Mouse (Mus musculus) cortical plate, adult 2 months (tissue): ENCODE data around the gene Ptprt.

Experiments used
- CTCF ChIP-seq: fragments of 200-500 bp; IDR thresholded peaks from 2 replicates; pipeline ENCODE4 v1.5.1; 2011; ENCODE audit warnings: mild to moderate bottlenecking, control low read depth, low read length; ENCODE audit not compliant: insufficient read depth; ENCODE audit errors: extremely low read depth
- POLR2A ChIP-seq: fragments of 200-500 bp; IDR thresholded peaks from 2 replicates; pipeline ENCODE4 v1.6.1; 2011; ENCODE audit warnings: mild to moderate bottlenecking, low read length, control low read depth; ENCODE audit not compliant: insufficient read depth; ENCODE audit errors: extremely low read depth

GRCm38 (mm10) chr2:162637537-162637936, 23.4 kb downstream of the Ptprt start:
- TF ChIP-seq CTCF (no peak), POLR2A (no peak)
